Mouse (Mus musculus): ENCODE results near the gene Tpst1. TPM values are rescaled to one million over a fixed set of nuclear protein-coding genes. Genes with fewer than 3 reads are reported as not detected.
A peak's percentile ranks its signal among the peaks of the same experiment; 100 is the strongest.

The Tpst1 gene
- total RNA-seq (2012; rRNA removed) (27.9 and 31.7 TPM in 2 replicates), polyA plus RNA-seq (2012; ENCODE audit: insufficient read depth in 1 of 2, insufficient read length in 2 of 2, low read depth in 1 of 2, low replicate concordance in 2 of 2, missing spikeins in 1 of 2) (10 to 100 TPM in 1 of 2 experiments, not detected in 1; 32.3 TPM)

DNA sequence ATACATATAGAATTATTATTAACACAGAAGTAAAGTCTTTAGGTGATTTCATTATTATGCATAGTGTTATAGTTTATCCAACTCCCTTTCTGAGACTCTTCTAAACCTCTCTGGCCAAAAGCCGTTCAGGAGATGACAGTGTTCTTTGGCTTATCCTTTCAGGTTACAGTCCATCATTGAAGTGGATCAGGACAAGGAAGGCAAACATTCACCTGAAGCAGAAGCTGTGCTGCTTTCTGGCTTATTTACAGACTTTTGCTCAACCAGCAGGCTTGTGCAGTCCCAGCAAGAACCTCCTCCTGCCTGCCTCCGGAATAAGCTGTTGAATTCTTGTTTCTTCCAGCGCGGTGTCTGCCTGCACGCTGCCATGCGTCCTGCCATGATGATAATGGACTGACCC is at the start of gene Tpst1:
Gene Tpst1, plus strand, starts transcription at position 301 of the 400 bp plus-strand sequence.
- Histone ChIP-seq H3K4me1 (ENCODE audit: control insufficient read depth in 1 of 2, insufficient read depth in 2 of 2, low read length in 2 of 2) (peaks cover 0 to 7% of the 10 kb centered on the region in 2 experiments; a peak in 2 of 4 replicates), H3K36me3 (ENCODE audit: control insufficient read depth in 1 of 2, insufficient read depth in 2 of 2, low read length in 2 of 2) (peaks cover 0 to 2% of the 10 kb centered on the region in 2 experiments; a peak in 2 of 4 replicates), H3K9ac (ENCODE audit: control insufficient read depth, low read depth, low read length, poor library complexity, severe bottlenecking) (no peak within 1 kb of the TSS), H3K79me2 (ENCODE audit: control insufficient read depth, insufficient read depth, low read length, poor library complexity) (no peaks in the 10 kb centered on the region), H3K9me3 (replicated peaks; ENCODE audit: insufficient read depth, low read length) (no peaks in the 10 kb centered on the region), H3K4me3 (ENCODE audit: control insufficient read depth in 1 of 2, insufficient read depth in 1 of 2, low read depth in 2 of 2, low read length in 2 of 2) (no peak within 1 kb of the TSS), H3K27ac (ENCODE audit: control insufficient read depth, low read depth, low read length) (no peak within 1 kb of the TSS), H3K27me3 (ENCODE audit: control insufficient read depth in 1 of 2, insufficient read depth in 2 of 2, low read length in 2 of 2) (no peaks in the 10 kb centered on the region)
- no peak for TF ChIP-seq USF1 (IDR thresholded peaks at IDR 0.05; ENCODE audit: low read depth, low read length)
- TF ChIP-seq ELF1 (IDR thresholded peaks at IDR 0.05; ENCODE audit: low read depth, low read length): no peak
- no peak for TF ChIP-seq NELFE (IDR thresholded peaks at IDR 0.05; ENCODE audit: low read depth, low read length)
- no peak for TF ChIP-seq NRF1 (IDR thresholded peaks at IDR 0.05; ENCODE audit: insufficient read depth, low read depth, low read length, poor library complexity, severe bottlenecking)
- no peak for TF ChIP-seq E2F4 (IDR thresholded peaks at IDR 0.05; ENCODE audit: borderline replicate concordance, low read depth, low read length)
- TF ChIP-seq ZMIZ1 (IDR thresholded peaks at IDR 0.05; ENCODE audit: low read depth, low read length): no peak
- no peak for TF ChIP-seq GABPA (IDR thresholded peaks at IDR 0.05; ENCODE audit: low read depth, low read length)
- TF ChIP-seq POLR2AphosphoS2 (IDR thresholded peaks at IDR 0.05; ENCODE audit: low read length): no peak
- TF ChIP-seq TBP (IDR thresholded peaks at IDR 0.05; ENCODE audit: low read depth, low read length): no peak
- no peak for TF ChIP-seq CHD1 (IDR thresholded peaks at IDR 0.05; ENCODE audit: low read depth, low read length)
- no peak for TF ChIP-seq CHD2 (IDR thresholded peaks at IDR 0.05; ENCODE audit: low read length)
- TF ChIP-seq MXI1 (IDR thresholded peaks at IDR 0.05; ENCODE audit: low read depth, low read length): no peak
- TF ChIP-seq EP300 (IDR thresholded peaks at IDR 0.05; ENCODE audit: low read depth in 1 of 2, low read length in 2 of 2): no peak
- no peak for TF ChIP-seq MAZ (IDR thresholded peaks at IDR 0.05; ENCODE audit: low read depth, low read length)
- no peak for DNase-seq (ENCODE audit: low read depth, low spot score)

- Histone ChIP-seq H3K4me1 (ENCODE audit: control insufficient read depth in 1 of 2, insufficient read depth in 2 of 2, low read length in 2 of 2) (peaks cover 0 to 3% of the 10 kb centered on the region in 2 experiments; a peak in 2 of 4 replicates), H3K4me3 (ENCODE audit: control insufficient read depth in 1 of 2, insufficient read depth in 1 of 2, low read depth in 2 of 2, low read length in 2 of 2) (peak overlapping the region; percentile 87 to 94), H3K79me2 (ENCODE audit: control insufficient read depth, insufficient read depth, low read length, poor library complexity) (no peaks in the 10 kb centered on the region; the same call in 1 of the 2 replicates), H3K27ac (ENCODE audit: control insufficient read depth, low read depth, low read length) (peak overlapping the region; percentile 41), H3K36me3 (ENCODE audit: control insufficient read depth in 1 of 2, insufficient read depth in 2 of 2, low read length in 2 of 2) (peaks cover 0 to 3% of the 10 kb centered on the region in 2 experiments; a peak in 1 of 4 replicates), H3K9ac (ENCODE audit: control insufficient read depth, low read depth, low read length, poor library complexity, severe bottlenecking) (peak overlapping the region; percentile 74), H3K9me3 (replicated peaks; ENCODE audit: insufficient read depth, low read length) (no peaks in the 10 kb centered on the region), H3K27me3 (ENCODE audit: control insufficient read depth in 1 of 2, insufficient read depth in 2 of 2, low read length in 2 of 2) (no peaks in the 10 kb centered on the region)
- DNase-seq (ENCODE audit: low read depth, low spot score): peak; percentile 96
- no peak for TF ChIP-seq JUND (IDR thresholded peaks at IDR 0.05; ENCODE audit: low read depth, low read length)
- TF ChIP-seq ZNF384 (IDR thresholded peaks at IDR 0.05; ENCODE audit: low read depth, low read length): peak; percentile 79
- 0 out of 2 replicates have a peak, but pooled peaks have one; percentile 23 for TF ChIP-seq MXI1 (IDR thresholded peaks at IDR 0.05; ENCODE audit: low read depth, low read length)
- peak; percentile 35; the same call in 1 of the 2 replicates for TF ChIP-seq BHLHE40 (IDR thresholded peaks at IDR 0.05; ENCODE audit: borderline replicate concordance, low read depth, low read length)
- TF ChIP-seq CHD1 (IDR thresholded peaks at IDR 0.05; ENCODE audit: low read depth, low read length): no peak
- no peak; the same call in 1 of the 2 replicates for TF ChIP-seq ZMIZ1 (IDR thresholded peaks at IDR 0.05; ENCODE audit: low read depth, low read length)
- TF ChIP-seq GABPA (IDR thresholded peaks at IDR 0.05; ENCODE audit: low read depth, low read length): no peak
- TF ChIP-seq E2F4 (IDR thresholded peaks at IDR 0.05; ENCODE audit: borderline replicate concordance, low read depth, low read length): no peak
- TF ChIP-seq RAD21 (IDR thresholded peaks at IDR 0.05; ENCODE audit: low read depth, low read length): peak; percentile 48
- no peak for TF ChIP-seq POLR2AphosphoS5 (IDR thresholded peaks at IDR 0.05; ENCODE audit: borderline replicate concordance, low read depth, low read length)
- peak; percentile 62 for TF ChIP-seq SMC3 (IDR thresholded peaks at IDR 0.05; ENCODE audit: low read depth, low read length)
- peak; percentile 39; the same call in 1 of the 2 replicates for TF ChIP-seq TBP (IDR thresholded peaks at IDR 0.05; ENCODE audit: low read depth, low read length)
- TF ChIP-seq CTCF (IDR thresholded peaks at IDR 0.05 in 2 of 3, conservative IDR thresholded peaks at IDR 0.05 in 1 of 3; ENCODE audit: control insufficient read depth in 1 of 3, insufficient read depth in 1 of 3, low read depth in 2 of 3, low read length in 3 of 3, poor library complexity in 1 of 3, severe bottlenecking in 1 of 3): peak; percentile 79 to 84 (median 80)
- no peak for TF ChIP-seq MAFK (IDR thresholded peaks at IDR 0.05; ENCODE audit: borderline replicate concordance, low read depth, low read length)
- peak; percentile 36 for TF ChIP-seq HCFC1 (IDR thresholded peaks at IDR 0.05; ENCODE audit: low read depth, low read length)
- TF ChIP-seq CHD2 (IDR thresholded peaks at IDR 0.05; ENCODE audit: low read length): no peak
- TF ChIP-seq GATA1 (IDR thresholded peaks at IDR 0.05; ENCODE audit: low read depth, low read length): peak; percentile 71
- TF ChIP-seq NELFE (IDR thresholded peaks at IDR 0.05; ENCODE audit: low read depth, low read length): peak; percentile 52
- TF ChIP-seq SIN3A (IDR thresholded peaks at IDR 0.05; ENCODE audit: low read length): peak; percentile 67
- no peak for TF ChIP-seq MYC (IDR thresholded peaks at IDR 0.05; ENCODE audit: low read depth, low read length)
- TF ChIP-seq RCOR1 (IDR thresholded peaks at IDR 0.05; ENCODE audit: low read depth, low read length): no peak
- 0 out of 2 replicates have a peak, but pooled peaks have one; percentile 20 for TF ChIP-seq ETS1 (IDR thresholded peaks at IDR 0.05; ENCODE audit: low read depth, low read length)
Measured at GRCm38 (mm10) chr5:130023767-130024539, 49.2 kb upstream of the Tpst1 start.

All from MEL (cell line).